Mouse (Mus musculus) G1E (cell line): Measurements from ENCODE around the gene Oas1g. TPM values are rescaled to one million over a fixed set of nuclear protein-coding genes. Genes with fewer than 3 reads are reported as not detected.

Experiments
- ATAC-seq: 2 replicates; pipeline ENCODE4 v1.8.0; 2016; ENCODE audit warnings: mild to moderate bottlenecking; ENCODE audit not compliant: insufficient number of reproducible peaks, poor library complexity, low FRiP score, severe bottlenecking; ENCODE audit errors: extremely low read depth
- DNase-seq: peaks from one replicate; pipeline ENCODE4 v3.0.0; 2012; ENCODE audit warnings: low spot score
- H3K27me3 ChIP-seq: 2 replicates; pipeline ENCODE4 v1.6.1; 2012; ENCODE audit warnings: mild to moderate bottlenecking, low read length, inconsistent platforms; ENCODE audit not compliant: insufficient read depth
- H3K36me3 ChIP-seq: replicated peaks from 2 replicates; pipeline ENCODE3; 2012; ENCODE audit warnings: mild to moderate bottlenecking, inconsistent platforms
- H3K4me1 ChIP-seq: 2 replicates; pipeline ENCODE4 v1.6.1; 2012; ENCODE audit warnings: low read depth, low read length, inconsistent platforms, mixed read lengths; ENCODE audit not compliant: insufficient read depth
- H3K4me3 ChIP-seq: 2 replicates; pipeline ENCODE4 v1.5.1; 2012; ENCODE audit warnings: low read depth, mild to moderate bottlenecking, inconsistent platforms, low read length, moderate library complexity, mixed read lengths
- H3K9me3 ChIP-seq: replicated peaks from 2 replicates; pipeline ENCODE4 v1.6.1; 2012; ENCODE audit warnings: inconsistent platforms
- CTCF ChIP-seq: IDR thresholded peaks from 2 replicates; pipeline ENCODE4 v1.5.1; 2012; ENCODE audit warnings: low read depth, low read length, inconsistent platforms, mixed read lengths
- GATA1 ChIP-seq: IDR thresholded peaks from 2 replicates; pipeline ENCODE4 v1.6.1; 2012; ENCODE audit warnings: borderline replicate concordance, low read length, inconsistent platforms, mixed read lengths
- GATA2 ChIP-seq: IDR thresholded peaks from 2 replicates; pipeline ENCODE4 v1.6.1; 2012; ENCODE audit warnings: low read depth, low read length, inconsistent platforms, borderline replicate concordance
- POLR2AphosphoS5 ChIP-seq: IDR thresholded peaks from 2 replicates; pipeline ENCODE4 v1.6.1; 2012; ENCODE audit warnings: low read depth, low read length, inconsistent platforms; ENCODE audit not compliant: insufficient replicate concordance
- TAL1 ChIP-seq: conservative IDR thresholded peaks from 2 replicates; pipeline ENCODE4 v1.6.1; 2012; ENCODE audit warnings: low read depth, low read length, inconsistent platforms, mixed read lengths
- polyA plus RNA-seq: library from polyadenylated mRNA; stranded (reverse); fragments of >175 nt; gene quantifications from 2 replicates; pipeline ENCODE4 v1.2.3, GENCODE M21; 2012
- total RNA-seq, 2 experiments: library from RNA; stranded (forward) in 1 of 2; stranded (reverse) in 1 of 2; fragments of 200-1000 nt in 1 of 2; fragments of >200 nt in 1 of 2; fragmentation: Nextera tagmentation in 1 of 2; gene quantifications; 2 replicates each; pipeline ENCODE4 v1.2.3; 2014 to 2017

The Oas1g gene
- total and polyA plus RNA-seq, 3 experiments, result not detected

DNA sequence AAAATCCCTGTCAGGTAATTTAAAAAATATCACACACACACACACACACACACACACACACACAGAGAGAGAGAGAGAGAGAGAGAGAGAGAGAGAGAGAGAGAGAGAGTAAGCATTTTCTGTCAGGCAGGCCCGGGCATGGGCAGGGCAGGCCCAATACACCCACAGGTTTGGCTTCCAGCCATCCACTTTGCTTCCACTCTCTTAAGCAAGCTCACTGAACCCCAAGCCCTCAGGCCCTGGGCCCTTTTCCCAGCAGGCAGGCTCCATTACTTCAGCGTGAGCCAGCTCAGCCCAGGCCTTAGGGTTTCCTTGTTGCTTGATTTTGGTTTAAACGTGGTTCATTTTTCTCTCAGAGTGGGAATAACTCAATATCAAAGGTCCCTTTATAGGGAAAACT, 42.7 kb downstream of the Oas1g start:
- no peak for TF ChIP-seq POLR2AphosphoS5
- no peak for TF ChIP-seq GATA1
- TF ChIP-seq TAL1, result no peak
- TF ChIP-seq CTCF, result no peak
- 0 out of 2 replicates have a peak, but pooled peaks cover 2% of the 10 kb centered on the region for H3K4me1 ChIP-seq
- DNase-seq (no peak), ATAC-seq (no peak)
- H3K4me3 ChIP-seq, result no peak overlapping the region
- H3K36me3 ChIP-seq, result no peaks in the 10 kb centered on the region
- H3K27me3 ChIP-seq, result peaks cover 19% of the 10 kb centered on the region
- H3K9me3 ChIP-seq, result no peaks in the 10 kb centered on the region

DNA sequence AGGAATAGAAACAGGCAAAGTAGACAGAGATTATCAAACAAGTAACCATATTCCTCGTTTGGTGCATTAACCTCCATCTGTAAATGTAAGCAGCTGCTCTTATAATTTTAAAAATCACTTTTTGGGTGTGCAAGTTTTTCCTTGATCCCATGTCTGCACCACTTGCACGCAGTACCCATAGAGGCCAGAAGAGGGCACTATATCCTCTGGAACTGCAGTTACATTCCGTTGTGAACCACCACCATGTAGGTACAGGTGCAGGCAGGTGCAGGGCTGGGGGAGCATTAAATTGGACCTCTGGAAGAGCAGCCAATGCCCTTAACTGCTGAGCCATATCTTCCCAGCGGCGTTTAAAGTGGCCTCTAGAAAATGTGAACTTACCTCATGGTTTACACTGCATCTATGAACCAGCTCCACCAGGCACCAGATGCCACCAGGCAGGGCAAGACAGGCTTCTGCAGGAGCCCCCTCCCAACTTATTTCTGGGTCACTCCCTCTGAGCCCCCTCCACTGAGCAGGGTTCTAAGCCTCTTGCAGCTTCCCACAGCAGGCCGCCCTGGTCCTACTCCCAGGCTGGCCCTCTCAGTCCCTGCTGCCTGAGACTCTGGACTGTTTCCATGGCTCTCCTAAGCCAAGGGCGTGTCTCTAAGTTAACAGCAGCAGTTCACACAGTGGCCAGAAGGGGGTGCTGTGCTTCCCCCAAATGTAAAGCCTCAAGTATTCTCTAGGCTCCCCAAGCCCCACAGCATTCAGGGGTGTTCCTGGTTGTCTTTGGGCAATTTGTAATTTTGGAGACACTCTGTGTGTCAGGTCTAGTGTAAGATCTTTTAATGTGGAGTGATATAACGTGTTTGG, 50.5 kb downstream of the Oas1g start:
- Histone ChIP-seq H3K27me3 (peaks cover 20% of the 10 kb centered on the region), H3K36me3 (no peaks in the 10 kb centered on the region), H3K9me3 (no peaks in the 10 kb centered on the region), H3K4me3 (no peak overlapping the region), H3K4me1 (no peaks in the 10 kb centered on the region; the same call in 1 of the 2 replicates)
- peak; percentile 34 for DNase-seq
- TF ChIP-seq CTCF (peak; percentile 76), TAL1 (no peak)
- ATAC-seq, result no peak

DNA sequence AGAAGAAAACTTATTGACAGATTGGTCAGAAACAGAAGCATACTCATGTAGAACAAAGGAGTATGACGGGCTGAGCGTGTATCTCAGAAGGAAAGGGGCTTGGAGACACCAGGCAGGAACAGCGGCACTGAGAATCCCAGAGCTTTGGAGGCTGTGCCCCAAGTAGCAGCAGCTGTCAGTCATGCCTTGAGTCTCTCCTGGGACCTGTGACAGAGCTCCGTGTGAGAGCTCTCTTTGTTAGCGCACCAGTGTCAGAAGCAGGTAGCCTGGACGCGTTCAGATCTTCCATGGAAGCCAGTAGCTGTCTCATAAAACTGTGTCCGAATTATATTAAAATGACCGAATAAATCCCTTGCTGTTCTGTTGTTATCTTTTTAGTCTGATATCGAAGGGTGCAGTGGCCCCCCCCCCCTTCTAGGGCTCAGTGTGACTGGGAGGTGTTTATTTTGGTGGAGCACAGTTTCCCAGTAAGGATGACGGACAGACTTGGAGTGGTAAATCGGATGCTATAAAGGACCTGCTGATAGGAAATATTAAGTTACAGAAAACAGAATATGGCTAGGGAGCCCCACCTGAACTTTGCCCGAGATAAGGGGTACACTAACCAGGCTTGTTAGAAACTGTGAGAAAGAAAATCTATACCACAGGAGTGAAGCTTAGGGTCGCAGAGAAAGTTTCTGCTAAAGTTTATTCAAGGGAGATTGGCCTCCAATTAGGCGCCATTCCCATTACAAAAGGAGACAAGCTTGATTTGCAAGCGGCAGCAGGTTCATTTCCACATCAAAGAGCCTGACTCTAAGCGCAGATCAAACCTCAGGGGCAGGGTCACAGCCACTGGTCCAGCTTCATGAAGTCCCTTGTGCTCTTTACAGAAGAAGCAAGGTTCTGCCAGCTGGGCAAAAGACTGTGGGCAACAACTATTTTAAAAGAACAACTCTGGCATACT, 53.8 kb downstream of the Oas1g start:
- DNase-seq (no peak), ATAC-seq (no peak)
- Histone ChIP-seq H3K4me1 (no peaks in the 10 kb centered on the region; the same call in 1 of the 2 replicates), H3K36me3 (no peaks in the 10 kb centered on the region), H3K27me3 (peaks cover 11% of the 10 kb centered on the region), H3K4me3 (no peak overlapping the region), H3K9me3 (no peaks in the 10 kb centered on the region)
- TF ChIP-seq POLR2AphosphoS5, result no peak

DNA sequence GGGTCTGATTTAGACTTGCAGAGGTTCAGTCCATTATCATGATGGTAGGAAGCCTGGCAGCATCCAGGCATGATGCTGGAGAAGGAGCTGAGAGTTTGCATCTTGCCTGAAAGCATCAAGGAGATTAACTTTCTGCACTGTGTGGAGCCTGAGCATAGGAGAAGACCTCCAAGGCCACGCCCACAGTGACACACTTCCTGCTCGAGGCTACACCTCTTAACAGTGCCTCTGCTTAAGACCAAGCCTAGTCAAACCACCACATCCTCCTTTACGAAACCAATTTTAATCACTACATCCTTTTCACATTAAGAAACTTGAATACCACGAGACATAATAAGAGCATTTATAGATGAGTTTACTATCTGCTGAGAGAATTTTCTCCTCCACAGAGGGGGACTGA, 56.4 kb downstream of the Oas1g start:
- TF ChIP-seq GATA1, result no peak
- TF ChIP-seq POLR2AphosphoS5, result no peak
- no peak for TF ChIP-seq TAL1
- no peak for TF ChIP-seq CTCF
- TF ChIP-seq GATA2, result no peak
- H3K4me1 ChIP-seq, result no peaks in the 10 kb centered on the region; the same call in 1 of the 2 replicates
- ATAC-seq (no peak), DNase-seq (no peak)
- peaks cover 8% of the 10 kb centered on the region for H3K27me3 ChIP-seq
- H3K36me3 ChIP-seq, result no peaks in the 10 kb centered on the region
- no peaks in the 10 kb centered on the region for H3K9me3 ChIP-seq
- H3K4me3 ChIP-seq, result no peak overlapping the region

Other genes starting within 250 kb of the Oas1g start
- 5.6 and 13.2 TPM in 2 replicates for gene Rasal1, start 238.8 kb downstream of the Oas1g start, total RNA-seq (2014; fragmentation: Nextera tagmentation)
- 1.4 and 1.7 TPM in 2 replicates for gene Rasal1, start 238.8 kb downstream of the Oas1g start, total RNA-seq (2017)
- 10.8 and 13.1 TPM in 2 replicates for gene Rasal1, start 238.8 kb downstream of the Oas1g start, polyA plus RNA-seq
- not detected in 2 replicates for gene Dtx1, start 175.7 kb downstream of the Oas1g start, total RNA-seq (2014; fragmentation: Nextera tagmentation)
- gene Dtx1, start 175.7 kb downstream of the Oas1g start, total RNA-seq (2017), result 0.05 and 0.06 TPM in 2 replicates
- 0.03 and 0.09 TPM in 2 replicates for gene Dtx1, start 175.7 kb downstream of the Oas1g start, polyA plus RNA-seq
- gene Oas2, start 137.8 kb downstream of the Oas1g start, total RNA-seq (2014; fragmentation: Nextera tagmentation), result 1.7 and 3.5 TPM in 2 replicates
- 2.3 and 2.4 TPM in 2 replicates for gene Oas2, start 137.8 kb downstream of the Oas1g start, total RNA-seq (2017)
- gene Oas2, start 137.8 kb downstream of the Oas1g start, polyA plus RNA-seq, result 0.11 and 0.15 TPM in 2 replicates
- 0.97 and 2.0 TPM in 2 replicates for gene Oas3, start 110.0 kb downstream of the Oas1g start, total RNA-seq (2014; fragmentation: Nextera tagmentation)
- 0.60 and 0.76 TPM in 2 replicates for gene Oas3, start 110.0 kb downstream of the Oas1g start, total RNA-seq (2017)
- 0.26 and 0.28 TPM in 2 replicates for gene Oas3, start 110.0 kb downstream of the Oas1g start, polyA plus RNA-seq
- not detected in 2 replicates for gene Oas1e, start 92.1 kb downstream of the Oas1g start, total RNA-seq (2014; fragmentation: Nextera tagmentation)
- 0.12 TPM in 1 of 2 replicates, not detected in the other for gene Oas1e, start 92.1 kb downstream of the Oas1g start, total RNA-seq (2017)
- gene Oas1e, start 92.1 kb downstream of the Oas1g start, polyA plus RNA-seq, result not detected in 2 replicates
- gene Oas1c, start 75.1 kb downstream of the Oas1g start, total RNA-seq (2014; fragmentation: Nextera tagmentation), result 9.5 and 10.3 TPM in 2 replicates
- 4.3 and 6.4 TPM in 2 replicates for gene Oas1c, start 75.1 kb downstream of the Oas1g start, total RNA-seq (2017)
- 0.25 and 0.29 TPM in 2 replicates for gene Oas1c, start 75.1 kb downstream of the Oas1g start, polyA plus RNA-seq
- not detected in 2 replicates for gene Oas1f, start 40.2 kb downstream of the Oas1g start, total RNA-seq (2014; fragmentation: Nextera tagmentation)
- gene Oas1f, start 40.2 kb downstream of the Oas1g start, total RNA-seq (2017), result not detected in 2 replicates
- gene Oas1f, start 40.2 kb downstream of the Oas1g start, polyA plus RNA-seq, result not detected in 2 replicates
- not detected in 2 replicates for gene Oas1h, start 26.2 kb downstream of the Oas1g start, total RNA-seq (2014; fragmentation: Nextera tagmentation)
- gene Oas1h, start 26.2 kb downstream of the Oas1g start, total RNA-seq (2017), result not detected in 2 replicates
- not detected in 2 replicates for gene Oas1h, start 26.2 kb downstream of the Oas1g start, polyA plus RNA-seq
- gene Oas1a, start 19.9 kb upstream of the Oas1g start, total RNA-seq (2014; fragmentation: Nextera tagmentation), result not detected in 2 replicates
- gene Oas1a, start 19.9 kb upstream of the Oas1g start, total RNA-seq (2017), result 0.33 and 0.70 TPM in 2 replicates
- gene Oas1a, start 19.9 kb upstream of the Oas1g start, polyA plus RNA-seq, result 0.11 and 0.13 TPM in 2 replicates
- gene Oas1d, start 26.9 kb upstream of the Oas1g start, total RNA-seq (2014; fragmentation: Nextera tagmentation), result not detected in 2 replicates
- 0.05 and 0.12 TPM in 2 replicates for gene Oas1d, start 26.9 kb upstream of the Oas1g start, total RNA-seq (2017)
- not detected in 2 replicates for gene Oas1d, start 26.9 kb upstream of the Oas1g start, polyA plus RNA-seq
- not detected in 2 replicates for gene Rph3a, start 122.5 kb upstream of the Oas1g start, total RNA-seq (2014; fragmentation: Nextera tagmentation)
- gene Rph3a, start 122.5 kb upstream of the Oas1g start, total RNA-seq (2017), result 0.06 TPM in 1 of 2 replicates, not detected in the other
- gene Rph3a, start 122.5 kb upstream of the Oas1g start, polyA plus RNA-seq, result not detected in 2 replicates